Comparison of ENCODE assay signal across 12 mouse cellular contexts in the genomic region with DNA sequence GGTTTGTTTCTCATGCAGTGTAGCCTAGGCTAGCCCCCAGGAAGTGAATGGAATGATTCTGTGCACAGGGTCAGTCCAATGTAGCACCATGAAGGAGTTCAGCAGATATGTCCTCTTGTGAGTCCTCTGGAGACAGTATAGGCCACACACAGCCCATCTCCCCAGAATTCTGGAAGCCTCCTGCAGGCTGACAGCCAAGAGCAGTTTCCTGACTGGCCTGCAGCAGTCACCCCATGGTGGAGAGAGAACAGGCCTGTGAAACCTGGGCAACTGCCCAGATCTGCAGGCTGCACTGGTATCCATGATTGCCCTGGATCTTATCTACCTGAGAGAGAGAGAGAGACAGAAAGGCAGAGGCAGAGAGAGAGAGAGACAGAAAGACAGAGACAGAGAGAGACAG. TPM values are rescaled to one million over a fixed set of nuclear protein-coding genes. Genes with fewer than 3 reads are reported as not detected.
DNase-seq lines count a peak whose midpoint lies in the region; ATAC-seq and TF ChIP-seq lines count a peak whose summit lies in the region.
"Had no signal": no experiment of that assay in that cellular context is flagged by ENCODE, and none has a peak within 500 bp of the region (broad histone marks: within the 10 kb centered on the region; RNA-seq: fewer than 3 reads in every experiment).

No protein-coding gene starts in this region.

- H3K4me3 ChIP-seq in hindbrain, postnatal 0 days (ENCODE audit: low read length), result no peak overlapping the region
- no peak overlapping the region for H3K4me3 ChIP-seq in hindbrain, embryonic 14.5 days (replicated peaks; ENCODE audit: low read length)
- H3K4me3 ChIP-seq in heart, embryonic 10.5 days, result no peak overlapping the region
- H3K4me3 ChIP-seq: hindbrain, embryonic 12.5 days; myocyte had no signal

- ATAC-seq in hindbrain, postnatal 0 days, result peak; percentile 51; the same call in 1 of the 2 replicates
- ATAC-seq in hindbrain, embryonic 14.5 days (ENCODE audit: low FRiP score), result no peak
- ATAC-seq in cerebellum, adult (ENCODE audit: insufficient number of reproducible peaks, low FRiP score, low TSS enrichment), result peak; percentile 45; the same call in 1 of the 2 replicates

- H3K36me3 ChIP-seq in hindbrain, postnatal 0 days (ENCODE audit: insufficient read depth, low read length), result no peaks in the 10 kb centered on the region
- no peaks in the 10 kb centered on the region for H3K36me3 ChIP-seq in hindbrain, embryonic 14.5 days (replicated peaks; ENCODE audit: control insufficient read depth, insufficient read depth)
- H3K36me3 ChIP-seq in heart, embryonic 10.5 days, result no peaks in the 10 kb centered on the region
- H3K36me3 ChIP-seq: hindbrain, embryonic 12.5 days had no signal

- no peak overlapping the region for H3K9ac ChIP-seq in hindbrain, postnatal 0 days (replicated peaks; ENCODE audit: low read length)
- no peak overlapping the region for H3K9ac ChIP-seq in hindbrain, embryonic 14.5 days
- H3K9ac ChIP-seq: hindbrain, embryonic 12.5 days had no signal

- H3K27me3 ChIP-seq in hindbrain, postnatal 0 days (ENCODE audit: insufficient read depth, low read length), result no peaks in the 10 kb centered on the region
- H3K27me3 ChIP-seq in hindbrain, embryonic 14.5 days (ENCODE audit: control insufficient read depth, insufficient read depth, low read length), result no peaks in the 10 kb centered on the region
- 0 out of 2 replicates have a peak, but pooled peaks cover 4% of the 10 kb centered on the region for H3K27me3 ChIP-seq in heart, embryonic 10.5 days (ENCODE audit: insufficient read depth, poor library complexity, severe bottlenecking)
- H3K27me3 ChIP-seq: hindbrain, embryonic 12.5 days had no signal

- H3K9me3 ChIP-seq in hindbrain, postnatal 0 days (ENCODE audit: low read length), result no peaks in the 10 kb centered on the region
- H3K9me3 ChIP-seq in hindbrain, embryonic 14.5 days (ENCODE audit: control insufficient read depth, low read length), result no peaks in the 10 kb centered on the region
- no peaks in the 10 kb centered on the region for H3K9me3 ChIP-seq in heart, embryonic 10.5 days
- H3K9me3 ChIP-seq: hindbrain, embryonic 12.5 days had no signal

- H3K27ac ChIP-seq in hindbrain, postnatal 0 days, result no peak overlapping the region
- H3K27ac ChIP-seq in hindbrain, embryonic 14.5 days, result no peak overlapping the region
- no peak overlapping the region for H3K27ac ChIP-seq in heart, embryonic 10.5 days
- H3K27ac ChIP-seq: hindbrain, embryonic 12.5 days; macrophage had no signal

- no peaks in the 10 kb centered on the region for H3K4me1 ChIP-seq in hindbrain, postnatal 0 days (ENCODE audit: insufficient read depth, low read length)
- no peaks in the 10 kb centered on the region for H3K4me1 ChIP-seq in hindbrain, embryonic 14.5 days (replicated peaks; ENCODE audit: control insufficient read depth, insufficient read depth, low read length)
- no peaks in the 10 kb centered on the region for H3K4me1 ChIP-seq in heart, embryonic 10.5 days

- no peak overlapping the region for H3K4me2 ChIP-seq in hindbrain, postnatal 0 days (ENCODE audit: low read depth, low read length)
- H3K4me2 ChIP-seq in hindbrain, embryonic 14.5 days (replicated peaks), result no peak overlapping the region
- H3K4me2 ChIP-seq: hindbrain, embryonic 12.5 days had no signal

- no peak for TF ChIP-seq CTCF in hindbrain, postnatal 0 days (IDR thresholded peaks at IDR 0.05; ENCODE audit: low read depth)

- peak; percentile 57 for DNase-seq in hindbrain, postnatal 0 days (ENCODE audit: low spot score)
- DNase-seq in hindbrain, embryonic 14.5 days (ENCODE audit: low spot score), result no peak
- peak; percentile 11 for DNase-seq in MN1 (ENCODE audit: low spot score)
- DNase-seq in heart, embryonic 10.5 days (ENCODE audit: low spot score), result peak; percentile 70
- no peak for DNase-seq in right cerebral cortex, postnatal 25 days
- no peak for DNase-seq in ovary, postnatal 14 days (ENCODE audit: low spot score)
- no peak for DNase-seq in kidney, adult 8-10 months
- DNase-seq: kidney, postnatal 36 days had no signal

RNA-seq across cellular contexts. Expression of a gene that starts 18.1 kb away (rescaled TPM):
- total RNA-seq in hindbrain, postnatal 0 days (2014; rRNA removed), result 0.07 and 0.52 TPM in 2 replicates
- polyA plus RNA-seq in hindbrain, postnatal 0 days (2015; fragmentation: Nextera tagmentation; extraction: Ambion mirVana), result 0.51 and 0.95 TPM in 2 replicates
- 0.20 and 0.33 TPM in 2 replicates for polyA plus RNA-seq in hindbrain, embryonic 14.5 days (2014; fragmentation: Nextera tagmentation; extraction: Ambion mirVana)
- 1.0 and 1.1 TPM in 2 replicates for polyA plus RNA-seq in heart, embryonic 10.5 days (2016; fragmentation: Nextera tagmentation; extraction: Ambion mirVana)

RNA-seq across cellular contexts. Expression of a gene that starts 56.3 kb away (rescaled TPM):
- total RNA-seq in hindbrain, postnatal 0 days (2014; rRNA removed), result 1.5 and 3.5 TPM in 2 replicates
- 3.4 and 3.6 TPM in 2 replicates for polyA plus RNA-seq in hindbrain, postnatal 0 days (2015; fragmentation: Nextera tagmentation; extraction: Ambion mirVana)
- 2.6 and 3.5 TPM in 2 replicates for polyA plus RNA-seq in hindbrain, embryonic 14.5 days (2014; fragmentation: Nextera tagmentation; extraction: Ambion mirVana)
- 0.97 and 1.2 TPM in 2 replicates for polyA plus RNA-seq in heart, embryonic 10.5 days (2016; fragmentation: Nextera tagmentation; extraction: Ambion mirVana)

Comparison
In these comparisons a context has a peak if more than half of its experiments do, and no peak if none do; other contexts are left out.
1. DNase-seq: peak in hindbrain, postnatal 0 days (single experiment), MN1 (single experiment) and heart, embryonic 10.5 days (single experiment); none in hindbrain, embryonic 14.5 days (single experiment), right cerebral cortex, postnatal 25 days (single experiment), ovary, postnatal 14 days (single experiment) and kidney, adult 8-10 months (0 of 2).